Mouse (Mus musculus): ENCODE results near the gene Cldnd1.
A peak's percentile ranks its signal among the peaks of the same experiment; 100 is the strongest.

The Cldnd1 gene

GRCm38 (mm10) chr16:58708601-58709475 is 18.9 kb upstream of the Cldnd1 start:
- DNase-seq (ENCODE audit: low spot score in 2 of 2) = no peak

DNA sequence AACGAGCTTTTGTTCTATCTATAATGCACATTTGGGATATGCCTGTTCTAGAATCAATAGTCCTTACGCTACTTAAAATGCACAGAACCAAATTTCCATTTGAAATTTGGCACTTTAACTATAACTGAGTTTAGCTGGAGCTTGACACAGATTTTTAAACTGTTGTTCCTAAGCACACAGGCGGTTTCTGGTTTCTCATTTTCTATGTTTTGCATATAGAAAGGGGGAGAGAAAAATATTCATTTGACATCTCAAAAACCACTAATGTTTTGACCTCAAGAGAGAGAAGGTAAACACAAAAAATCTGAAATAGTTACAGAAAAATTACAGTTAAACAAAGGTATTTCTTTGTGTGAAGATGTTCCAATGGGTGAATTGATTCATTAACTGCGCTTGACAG is 18.2 kb upstream of the Cldnd1 start:
- no peak for DNase-seq (ENCODE audit: low spot score in 2 of 2)

- DNase-seq (ENCODE audit: low spot score in 2 of 2) = peak in 1 of 2 experiments; percentile 22
Measured at GRCm38 (mm10) chr16:58712221-58712620, 15.5 kb upstream of the Cldnd1 start.

GRCm38 (mm10) chr16:58713128-58713527 is 14.6 kb upstream of the Cldnd1 start:
- DNase-seq (ENCODE audit: low spot score in 2 of 2) = no peak

DNA sequence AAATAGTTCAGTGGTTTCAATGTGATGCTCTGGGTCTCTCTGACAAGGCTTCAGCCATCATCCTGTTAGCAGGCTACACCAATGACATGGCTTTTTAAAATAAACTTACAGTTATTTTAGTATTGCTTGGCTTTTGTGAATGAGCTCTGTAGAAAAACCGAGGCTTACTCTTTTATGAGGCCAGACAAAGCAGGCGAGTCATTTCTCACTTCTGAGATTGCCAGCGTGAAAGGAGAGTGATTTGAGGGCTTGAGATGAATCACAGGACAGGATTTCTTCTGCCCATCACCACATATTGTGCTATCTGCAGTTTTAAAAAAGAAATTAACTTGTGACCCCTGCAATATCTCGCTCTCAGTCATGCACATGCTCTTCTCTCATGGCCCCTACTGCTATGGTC is 12.7 kb upstream of the Cldnd1 start:
- DNase-seq (ENCODE audit: low spot score in 2 of 2) = no peak

- no peak for DNase-seq (ENCODE audit: low spot score in 2 of 2)
Measured at GRCm38 (mm10) chr16:58718666-58719120, 9.0 kb upstream of the Cldnd1 start, which contains the start of gene Gpr15. Gene Gpr15, minus strand, starts transcription at chr16:58719070.

DNA sequence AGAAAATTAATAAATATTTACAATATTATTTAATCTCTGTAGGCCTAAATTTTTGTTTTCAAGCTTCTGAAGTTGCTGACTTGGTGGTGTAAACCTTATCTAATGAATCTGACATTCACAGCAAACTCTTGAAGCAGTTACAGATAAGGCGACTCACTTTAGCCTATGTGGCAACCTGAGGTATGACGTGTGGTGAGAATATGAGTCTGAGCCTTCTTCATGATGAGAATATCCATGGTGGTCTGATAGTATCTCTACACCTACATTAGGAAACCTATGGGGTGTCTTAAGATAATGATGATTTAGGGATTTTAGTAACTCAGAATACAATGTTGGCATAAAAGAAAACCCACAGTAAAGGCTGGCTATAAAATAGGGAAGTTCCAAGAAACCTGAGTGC is 5.4 kb upstream of the Cldnd1 start:
- no peak for DNase-seq (ENCODE audit: low spot score in 2 of 2)

DNA sequence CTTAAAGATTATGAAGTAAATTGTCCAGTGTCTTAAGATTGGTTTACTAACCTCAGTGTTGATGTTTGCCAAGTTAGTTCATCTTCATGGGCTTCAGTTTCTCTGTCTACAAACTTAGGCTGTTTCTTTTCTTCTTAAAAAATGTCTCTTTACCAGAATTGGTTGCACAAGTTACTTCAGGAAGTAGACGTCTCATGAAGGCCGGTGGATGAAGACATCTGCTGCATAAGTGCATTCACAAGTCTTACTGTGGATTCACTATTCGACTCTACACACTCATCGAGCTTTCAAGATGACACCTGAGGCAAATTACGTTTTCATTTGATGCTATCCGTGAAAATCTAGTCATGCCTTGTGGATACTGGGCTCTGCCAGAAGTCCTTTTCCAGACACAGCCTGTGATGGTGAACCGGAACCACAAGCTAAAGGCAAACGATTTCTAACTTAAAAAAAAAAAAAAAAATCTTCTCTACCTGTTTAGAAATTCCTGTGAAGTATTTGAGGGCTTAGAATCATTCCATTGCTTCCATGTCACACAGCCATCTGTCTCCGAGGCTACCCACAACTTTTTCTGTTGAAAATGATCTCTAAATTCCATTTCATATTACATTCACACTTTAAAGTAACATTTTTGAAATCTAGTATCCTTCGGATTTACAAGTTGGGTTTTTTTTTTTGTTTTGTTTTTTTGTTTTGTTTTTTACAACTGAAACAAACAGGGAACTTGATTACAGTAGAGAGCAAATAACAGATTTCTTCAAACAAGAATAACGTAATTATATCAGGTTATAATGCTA is 832 bp upstream of the Cldnd1 start:
- no peak for DNase-seq (ENCODE audit: low spot score in 2 of 2)

GRCm38 (mm10) chr16:58728176-58728671 is 514 bp downstream of the Cldnd1 start:
- no peak for DNase-seq (ENCODE audit: low spot score in 2 of 2)

DNA sequence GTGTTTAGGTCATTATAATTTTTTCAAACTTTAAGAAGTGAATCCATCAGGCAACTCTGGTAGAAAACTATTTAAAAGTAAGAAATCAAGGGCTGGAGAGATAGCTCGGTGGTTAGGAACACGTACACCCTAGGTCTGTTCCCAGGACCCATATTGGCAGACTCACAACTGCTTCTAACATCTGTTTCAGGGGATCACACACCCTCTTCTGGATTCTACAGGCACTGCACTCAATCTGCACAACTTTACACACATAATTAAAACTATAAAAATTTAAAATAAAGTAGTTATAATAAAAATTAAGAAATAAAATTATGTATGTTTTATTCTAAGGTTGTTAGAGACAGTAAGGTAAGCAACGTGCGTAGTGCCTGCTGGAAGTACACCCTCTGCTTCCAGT is 10.5 kb downstream of the Cldnd1 start:
- no peak for DNase-seq (ENCODE audit: low spot score in 2 of 2)

GRCm38 (mm10) chr16:58738800-58739199 is 11.1 kb downstream of the Cldnd1 start:
- DNase-seq (ENCODE audit: low spot score in 2 of 2) = no peak

DNA sequence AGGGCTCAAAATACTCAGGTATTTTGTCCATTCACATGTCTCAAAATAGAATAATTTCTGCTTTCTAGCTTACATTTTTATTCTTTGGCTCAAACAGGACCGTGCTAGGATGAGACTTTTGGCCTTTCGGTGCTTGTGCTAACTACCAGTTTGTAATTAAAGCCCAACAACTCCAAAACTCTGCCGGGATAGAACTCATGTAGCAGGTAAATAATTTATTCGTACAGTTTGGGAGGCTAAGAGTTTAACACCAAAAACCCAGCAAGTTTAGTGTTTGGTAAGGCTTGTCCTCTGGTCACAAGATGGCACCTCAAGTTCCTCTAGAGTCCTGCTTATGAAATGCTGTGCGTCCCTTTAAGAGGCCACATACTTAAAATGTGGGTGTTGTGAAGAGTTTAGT is 13.0 kb downstream of the Cldnd1 start:
- DNase-seq (ENCODE audit: low spot score in 2 of 2) = no peak

- no peak for DNase-seq (ENCODE audit: low spot score in 2 of 2)
Measured at GRCm38 (mm10) chr16:58746715-58747114, 19.0 kb downstream of the Cldnd1 start.

DNA sequence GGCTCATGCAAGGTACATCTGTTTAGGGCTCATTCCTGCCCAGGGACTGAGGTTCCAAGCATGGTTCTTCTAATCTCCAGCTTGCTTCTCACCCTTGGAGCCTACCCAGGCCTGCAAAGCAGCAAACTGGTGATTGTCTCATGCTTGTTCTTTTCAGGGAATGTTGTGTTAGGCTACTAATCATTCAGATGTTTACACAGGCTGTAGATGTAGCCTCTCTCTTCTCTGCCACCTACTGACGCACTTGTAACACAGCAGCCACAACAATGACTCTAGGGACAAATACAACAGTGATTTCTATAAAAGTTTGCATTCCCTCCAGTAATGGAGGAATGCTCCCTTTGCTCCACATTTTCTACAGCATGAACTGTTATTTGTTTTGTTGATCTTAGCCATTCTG is 23.6 kb downstream of the Cldnd1 start:
- DNase-seq (ENCODE audit: low spot score in 2 of 2) = no peak

- no peak for DNase-seq (ENCODE audit: low spot score in 2 of 2)
Measured at GRCm38 (mm10) chr16:58756191-58756590, 28.5 kb downstream of the Cldnd1 start.

DNA sequence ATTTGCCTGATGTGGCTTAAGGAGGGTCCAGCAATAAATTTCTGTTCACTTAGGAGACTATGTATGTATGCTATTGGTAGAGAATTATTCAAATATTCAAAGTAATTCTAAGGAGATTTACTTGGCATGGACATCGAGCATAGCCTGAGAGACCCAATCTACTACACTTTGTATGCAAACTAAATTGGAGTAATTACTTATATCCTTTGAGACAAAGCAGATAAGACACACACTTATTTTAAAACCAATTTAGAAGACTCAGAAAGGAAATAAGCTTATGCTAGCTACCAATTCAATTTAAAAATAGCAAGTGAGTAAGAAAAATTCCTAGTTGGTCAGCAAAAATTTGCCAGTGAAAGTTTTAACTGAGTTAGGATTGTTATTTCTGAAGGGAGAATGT is 35.4 kb downstream of the Cldnd1 start, which contains the start of gene Olfr172:
TSS of gene Olfr172 (minus strand) at position 101 of the 400 bp plus-strand sequence.
- no peak for DNase-seq (ENCODE audit: low spot score in 2 of 2)
